Mouse (Mus musculus): ENCODE data around the gene Uqcc1. TPM values are rescaled to one million over a fixed set of nuclear protein-coding genes. Genes with fewer than 3 reads are reported as not detected.

Uqcc1 gene
- polyA plus RNA-seq (2012; rRNA removed; ENCODE audit: low replicate concordance) = 47.4 and 61.3 TPM in 2 replicates

DNA sequence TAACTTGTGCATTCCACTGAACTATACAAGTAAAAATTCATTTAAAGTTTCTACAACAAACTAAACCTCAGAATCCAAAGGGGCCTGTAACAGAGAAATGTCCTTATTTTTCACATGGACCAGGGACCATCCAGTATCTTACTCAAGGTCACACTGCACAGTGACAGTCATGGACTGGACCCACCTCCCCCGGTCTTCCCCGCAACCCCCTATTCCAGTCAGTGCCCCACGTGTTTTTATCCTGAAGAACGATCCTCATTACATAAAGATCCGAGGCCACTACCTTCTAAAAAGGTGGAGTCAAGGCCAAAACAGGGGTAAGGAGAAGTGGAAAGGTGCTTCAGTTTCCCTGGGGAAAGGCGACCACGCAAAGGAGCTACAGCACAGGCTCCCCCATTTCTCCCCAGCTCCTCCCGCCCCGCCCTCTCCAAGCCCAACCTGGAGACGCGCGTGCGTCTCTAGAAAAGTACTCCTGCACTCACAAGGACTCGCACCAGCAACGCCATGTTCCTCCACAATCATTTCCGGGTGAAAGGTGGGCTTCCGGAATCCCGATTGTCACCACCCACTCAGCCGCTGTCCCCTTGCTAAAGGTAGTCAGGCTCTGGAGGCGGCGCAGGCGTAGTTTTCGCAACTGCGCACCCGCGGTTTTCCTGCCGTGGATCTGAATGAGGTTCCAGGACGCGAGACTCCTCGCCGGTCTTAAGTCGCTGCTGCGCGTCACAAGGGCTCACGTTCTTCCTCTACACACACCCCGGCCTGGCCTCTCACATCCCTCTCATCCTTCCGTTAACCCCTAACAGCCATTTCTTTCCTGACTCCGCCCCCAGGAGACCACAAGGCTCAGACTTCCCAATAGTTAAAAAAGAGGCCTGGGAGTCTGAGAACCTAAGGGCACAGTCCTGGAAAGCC lies at the start of gene Uqcc1:
Uqcc1 (minus strand) TSS at position 780 of the 912 bp plus-strand sequence.

GRCm38 (mm10) chr2:155956134-155957059 lies 26.3 kb upstream of the Uqcc1 start, which contains the start of gene Cep250:
TSS of gene Cep250 (plus strand) at chr2:155956458.

GRCm38 (mm10) chr2:155945124-155945523 lies 15.0 kb upstream of the Uqcc1 start, which contains the start of gene Gdf5:
TSS of gene Gdf5 (minus strand) at chr2:155945367.

GRCm38 (mm10) chr2:155940681-155941080 lies 10.6 kb upstream of the Uqcc1 start, which contains the start of gene Gm15557:
TSS of gene Gm15557 (plus strand) at chr2:155940728.

GRCm38 (mm10) chr2:155834732-155835131 lies 95.4 kb downstream of the Uqcc1 start, which contains the start of gene Fam83c:
TSS of gene Fam83c (minus strand) at chr2:155834854.

DNA sequence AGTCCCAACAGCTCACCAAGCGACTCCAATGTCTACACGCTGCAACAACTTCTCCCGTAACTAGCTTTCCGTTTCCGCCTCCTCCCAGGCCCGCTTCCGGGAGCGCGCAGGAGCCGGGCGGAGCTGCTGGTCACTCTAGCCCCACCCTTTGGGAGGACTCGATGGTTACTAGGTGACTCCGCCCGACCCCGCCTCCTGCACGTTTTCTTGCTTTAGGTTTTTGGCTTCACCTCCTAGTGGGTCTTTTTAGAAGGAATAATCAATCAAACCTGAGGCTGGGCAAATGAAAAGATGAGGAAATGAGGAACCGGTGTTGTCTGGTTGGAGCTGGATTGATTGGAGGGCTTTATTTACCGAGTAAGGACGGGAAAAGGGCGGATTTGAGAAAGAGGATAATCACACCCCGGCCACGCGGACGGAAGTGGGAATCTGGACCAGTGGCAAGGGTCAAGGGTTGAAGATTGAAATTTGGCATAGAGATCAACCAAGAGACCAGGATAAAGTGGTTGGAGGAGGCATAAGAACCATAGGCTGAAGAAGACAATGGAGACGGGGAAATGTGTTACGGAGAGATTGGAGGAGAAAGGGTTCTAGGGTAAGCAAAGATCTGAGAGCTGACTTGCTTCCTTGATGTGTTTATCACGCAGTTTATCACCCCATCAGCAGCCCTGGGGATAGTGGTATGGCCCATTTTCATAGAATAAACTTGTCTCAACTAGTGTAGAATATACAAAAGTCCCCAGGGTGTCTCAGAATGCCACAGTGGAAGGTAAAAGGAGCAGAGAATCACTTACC lies 103.3 kb downstream of the Uqcc1 start, which contains the start of gene Eif6:
Eif6 (minus strand) TSS at position 296 of the 795 bp plus-strand sequence.

DNA sequence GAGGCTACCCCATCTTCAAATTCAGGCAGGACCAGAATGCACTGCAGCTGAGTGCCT lies 110.9 kb downstream of the Uqcc1 start, which contains the start of gene BC029722:
BC029722 (minus strand) TSS at position 35 of the 57 bp plus-strand sequence.

Other genes starting within 250 kb of the Uqcc1 start
- 152 and 177 TPM in 2 replicates for gene Trpc4ap, start 237.9 kb downstream of the Uqcc1 start, polyA plus RNA-seq (2012; rRNA removed; ENCODE audit: low replicate concordance)
- gene Edem2, start 200.8 kb downstream of the Uqcc1 start, polyA plus RNA-seq (2012; rRNA removed; ENCODE audit: low replicate concordance) = 38.8 and 49.6 TPM in 2 replicates
- gene Gm17581, start 194.4 kb downstream of the Uqcc1 start, polyA plus RNA-seq (2012; rRNA removed; ENCODE audit: low replicate concordance) = not detected in 2 replicates
- gene Procr, start 179.2 kb downstream of the Uqcc1 start, polyA plus RNA-seq (2012; rRNA removed; ENCODE audit: low replicate concordance) = 20.1 and 20.5 TPM in 2 replicates
- gene Mmp24, start 155.0 kb downstream of the Uqcc1 start, polyA plus RNA-seq (2012; rRNA removed; ENCODE audit: low replicate concordance) = 0.12 and 0.13 TPM in 2 replicates
- gene BC029722, start 110.9 kb downstream of the Uqcc1 start, polyA plus RNA-seq (2012; rRNA removed; ENCODE audit: low replicate concordance) = 60.4 and 88.2 TPM in 2 replicates
- gene Eif6, start 103.4 kb downstream of the Uqcc1 start, polyA plus RNA-seq (2012; rRNA removed; ENCODE audit: low replicate concordance) = 85.6 and 109 TPM in 2 replicates
- 0.12 TPM in 1 of 2 replicates, not detected in the other for gene Fam83c, start 95.5 kb downstream of the Uqcc1 start, polyA plus RNA-seq (2012; rRNA removed; ENCODE audit: low replicate concordance)
- not detected in 2 replicates for gene Gm15557, start 10.4 kb upstream of the Uqcc1 start, polyA plus RNA-seq (2012; rRNA removed; ENCODE audit: low replicate concordance)
- gene Gdf5, start 15.1 kb upstream of the Uqcc1 start, polyA plus RNA-seq (2012; rRNA removed; ENCODE audit: low replicate concordance) = 2.3 and 4.5 TPM in 2 replicates
- gene Cep250, start 26.1 kb upstream of the Uqcc1 start, polyA plus RNA-seq (2012; rRNA removed; ENCODE audit: low replicate concordance) = 11.2 and 13.4 TPM in 2 replicates
- gene 6430550D23Rik, start 77.7 kb upstream of the Uqcc1 start, polyA plus RNA-seq (2012; rRNA removed; ENCODE audit: low replicate concordance) = 5.0 and 7.3 TPM in 2 replicates
- gene Ergic3, start 77.7 kb upstream of the Uqcc1 start, polyA plus RNA-seq (2012; rRNA removed; ENCODE audit: low replicate concordance) = 307 and 318 TPM in 2 replicates
- gene Fer1l4, start 122.6 kb upstream of the Uqcc1 start, polyA plus RNA-seq (2012; rRNA removed; ENCODE audit: low replicate concordance) = 1.9 TPM in 1 of 2 replicates, not detected in the other
- 4.5 and 12.0 TPM in 2 replicates for gene Spag4, start 134.9 kb upstream of the Uqcc1 start, polyA plus RNA-seq (2012; rRNA removed; ENCODE audit: low replicate concordance)
- gene Cpne1, start 181.7 kb upstream of the Uqcc1 start, polyA plus RNA-seq (2012; rRNA removed; ENCODE audit: low replicate concordance) = 90.6 and 117 TPM in 2 replicates
- gene Rbm12, start 181.7 kb upstream of the Uqcc1 start, polyA plus RNA-seq (2012; rRNA removed; ENCODE audit: low replicate concordance) = 5.2 and 21.9 TPM in 2 replicates
- gene Gm28036, start 196.8 kb upstream of the Uqcc1 start, polyA plus RNA-seq (2012; rRNA removed; ENCODE audit: low replicate concordance) = 2.5 and 6.9 TPM in 2 replicates
- gene Romo1, start 213.7 kb upstream of the Uqcc1 start, polyA plus RNA-seq (2012; rRNA removed; ENCODE audit: low replicate concordance) = 273 and 327 TPM in 2 replicates
- 54.8 and 75.3 TPM in 2 replicates for gene Nfs1, start 213.9 kb upstream of the Uqcc1 start, polyA plus RNA-seq (2012; rRNA removed; ENCODE audit: low replicate concordance)
- 35.4 and 56.8 TPM in 2 replicates for gene Rbm39, start 249.9 kb upstream of the Uqcc1 start, polyA plus RNA-seq (2012; rRNA removed; ENCODE audit: low replicate concordance)

All from subcutaneous adipose tissue, adult 2 months (tissue).